Mouse (Mus musculus): ENCODE measurements around the gene 6430548M08Rik. TPM values are rescaled to one million over a fixed set of nuclear protein-coding genes. Genes with fewer than 3 reads are reported as not detected.

The 6430548M08Rik gene
- polyA plus RNA-seq, 1 experiment, result 17.9 TPM

GRCm38 (mm10) chr8:120109149-120109548 is 4.8 kb upstream of the 6430548M08Rik start:
- DNase-seq (ENCODE audit: low read depth), result no peak

GRCm38 (mm10) chr8:120110966-120111365 is 3.0 kb upstream of the 6430548M08Rik start:
- no peak for DNase-seq (ENCODE audit: low read depth)

GRCm38 (mm10) chr8:120111382-120111781 is 2.6 kb upstream of the 6430548M08Rik start:
- no peak for DNase-seq (ENCODE audit: low read depth)

- DNase-seq (ENCODE audit: low read depth), result no peak
These were observed 1.4 kb upstream of the 6430548M08Rik start for GRCm38 (mm10) chr8:120112535-120112934.

- no peak for DNase-seq (ENCODE audit: low read depth)
These were observed 646 bp upstream of the 6430548M08Rik start for GRCm38 (mm10) chr8:120113306-120113705.

GRCm38 (mm10) chr8:120114315-120114841 is 426 bp downstream of the 6430548M08Rik start:
- DNase-seq (ENCODE audit: low read depth), result no peak

GRCm38 (mm10) chr8:120116600-120116999 is 2.6 kb downstream of the 6430548M08Rik start:
- DNase-seq (ENCODE audit: low read depth), result peak; percentile 68

- DNase-seq (ENCODE audit: low read depth), result no peak
These were observed 4.2 kb downstream of the 6430548M08Rik start for GRCm38 (mm10) chr8:120118162-120118561.

- DNase-seq (ENCODE audit: low read depth), result no peak
These were observed 4.9 kb downstream of the 6430548M08Rik start for GRCm38 (mm10) chr8:120118847-120119246.

GRCm38 (mm10) chr8:120119429-120119828 is 5.5 kb downstream of the 6430548M08Rik start:
- DNase-seq (ENCODE audit: low read depth), result no peak

GRCm38 (mm10) chr8:120119931-120120330 is 6.0 kb downstream of the 6430548M08Rik start:
- no peak for DNase-seq (ENCODE audit: low read depth)

- no peak for DNase-seq (ENCODE audit: low read depth)
These were observed 7.0 kb downstream of the 6430548M08Rik start for GRCm38 (mm10) chr8:120120951-120121350.

- no peak for DNase-seq (ENCODE audit: low read depth)
These were observed 10.3 kb downstream of the 6430548M08Rik start for GRCm38 (mm10) chr8:120124261-120124660.

GRCm38 (mm10) chr8:120124836-120125389 is 11.0 kb downstream of the 6430548M08Rik start:
- DNase-seq (ENCODE audit: low read depth), result no peak

- DNase-seq (ENCODE audit: low read depth), result no peak
These were observed 12.6 kb downstream of the 6430548M08Rik start for GRCm38 (mm10) chr8:120126357-120127161.

- DNase-seq (ENCODE audit: low read depth), result no peak
These were observed 15.6 kb downstream of the 6430548M08Rik start for GRCm38 (mm10) chr8:120129547-120129946.

- no peak for DNase-seq (ENCODE audit: low read depth)
These were observed 17.2 kb downstream of the 6430548M08Rik start for GRCm38 (mm10) chr8:120131158-120131557.

- peak; percentile 54 for DNase-seq (ENCODE audit: low read depth)
These were observed 19.2 kb downstream of the 6430548M08Rik start for GRCm38 (mm10) chr8:120133169-120133568.

GRCm38 (mm10) chr8:120135687-120136086 is 21.7 kb downstream of the 6430548M08Rik start:
- DNase-seq (ENCODE audit: low read depth), result no peak

- no peak for DNase-seq (ENCODE audit: low read depth)
These were observed 22.7 kb downstream of the 6430548M08Rik start for GRCm38 (mm10) chr8:120136618-120137017.

- DNase-seq (ENCODE audit: low read depth), result no peak
These were observed 25.0 kb downstream of the 6430548M08Rik start for GRCm38 (mm10) chr8:120138958-120139357.

- DNase-seq (ENCODE audit: low read depth), result no peak
These were observed 26.8 kb downstream of the 6430548M08Rik start for GRCm38 (mm10) chr8:120140769-120141168.
